Mouse (Mus musculus): ENCODE data around the gene Etfbkmt. TPM values are rescaled to one million over a fixed set of nuclear protein-coding genes. Genes with fewer than 3 reads are reported as not detected.

The Etfbkmt gene
- polyA plus RNA-seq, 1 experiment from 2014 or later = 13.6 TPM

DNA sequence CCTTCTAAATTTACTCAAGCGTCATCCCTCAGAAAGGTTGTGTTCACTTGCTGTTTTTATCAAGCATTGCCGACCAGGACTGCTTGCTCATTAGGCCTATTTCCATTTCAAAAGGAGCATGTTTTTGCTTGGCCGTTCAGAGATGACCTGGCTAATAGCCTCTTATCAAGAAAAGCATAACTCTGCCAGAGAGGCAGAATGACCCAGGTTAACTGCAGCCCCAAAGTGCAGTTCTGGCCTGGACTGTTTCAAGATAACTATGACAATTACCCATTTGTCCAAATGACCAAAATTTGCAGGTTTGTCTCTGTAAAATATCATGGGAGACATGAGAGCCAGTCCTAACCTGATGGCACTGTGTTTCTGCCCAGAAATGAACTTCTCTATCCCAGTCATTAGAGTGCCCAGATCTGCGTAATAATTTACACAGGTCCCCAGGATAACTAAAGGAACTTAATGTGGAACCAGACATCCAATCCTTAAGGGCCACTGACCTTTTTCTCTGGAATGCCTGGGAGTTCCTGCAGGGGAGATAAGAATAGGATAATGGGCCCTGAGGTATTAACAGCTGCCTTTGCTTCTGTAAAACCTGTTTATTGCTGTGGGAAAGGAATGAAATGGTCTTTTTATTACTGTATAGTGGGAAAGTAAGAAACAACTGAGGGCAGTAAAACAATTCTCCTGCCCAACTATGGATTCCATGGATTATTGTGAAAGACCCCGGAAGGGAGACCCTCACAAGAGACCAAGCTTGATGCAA is 5.1 kb upstream of the Etfbkmt start:
- Histone ChIP-seq H3K36me3 (no peaks in the 10 kb centered on the region), H3K27ac (replicated peaks) (peak overlapping the region; percentile 62), H3K9ac (no peak overlapping the region), H3K4me2 (peak overlapping the region; percentile 16; the same call in 1 of the 2 replicates), H3K4me1 (peaks cover 25% of the 10 kb centered on the region), H3K9me3 (no peaks in the 10 kb centered on the region), H3K27me3 (replicated peaks) (no peaks in the 10 kb centered on the region), H3K4me3 (no peak overlapping the region)
- 12% methylated on average over 5 of the region's 5 CpGs for WGBS
- no peak for ATAC-seq (ENCODE audit: extremely low read depth, insufficient number of reproducible peaks, low FRiP score, low TSS enrichment)

DNA sequence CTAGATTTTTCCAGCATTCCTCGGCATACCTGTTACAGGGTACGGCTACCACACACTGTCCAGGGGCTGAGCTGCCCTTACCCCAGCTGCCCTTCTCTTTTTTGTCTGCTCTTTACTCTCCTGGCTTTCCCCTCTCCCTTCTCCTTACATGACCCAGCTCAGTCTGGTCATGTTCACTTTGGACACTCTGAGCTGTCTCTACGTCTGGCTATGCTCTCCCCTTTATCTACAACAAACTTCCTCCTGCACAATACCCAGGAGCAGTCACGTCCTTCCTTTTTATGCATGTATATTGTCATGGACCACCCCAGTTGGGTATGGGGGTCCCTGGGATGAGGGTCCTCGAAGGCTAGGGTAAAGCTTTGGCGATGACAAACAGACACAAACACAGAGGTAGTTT is 4.0 kb upstream of the Etfbkmt start:
- Histone ChIP-seq H3K27me3 (replicated peaks) (no peaks in the 10 kb centered on the region), H3K4me2 (no peak overlapping the region), H3K4me3 (no peak overlapping the region), H3K9ac (no peak overlapping the region), H3K4me1 (peaks cover 25% of the 10 kb centered on the region), H3K9me3 (no peaks in the 10 kb centered on the region), H3K27ac (replicated peaks) (peak overlapping the region; percentile 62), H3K36me3 (no peaks in the 10 kb centered on the region)
- ATAC-seq (ENCODE audit: extremely low read depth, insufficient number of reproducible peaks, low FRiP score, low TSS enrichment) = no peak
- WGBS = 46% methylated on average over 6 of the region's 6 CpGs

DNA sequence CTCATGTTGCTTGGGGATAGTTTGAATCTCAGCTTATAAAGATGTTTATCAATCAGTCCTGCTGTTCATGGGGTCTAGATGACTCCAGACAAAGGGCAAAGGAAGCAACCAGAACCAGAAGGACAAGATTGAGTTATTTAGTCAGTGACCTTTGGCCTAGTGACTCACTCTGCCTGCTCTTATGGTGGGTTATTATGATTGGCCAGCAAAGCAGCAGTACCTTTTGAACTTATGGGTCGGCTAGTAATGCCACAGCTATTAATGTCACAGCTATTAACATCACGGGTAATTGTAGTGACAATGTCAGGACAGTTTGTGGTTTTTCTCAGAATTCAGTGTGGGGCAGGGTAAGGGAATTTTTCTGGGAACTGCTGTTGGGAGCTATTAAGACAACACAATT is 1.7 kb upstream of the Etfbkmt start:
- no peaks in the 10 kb centered on the region for H3K9me3 ChIP-seq
- no peak for ATAC-seq (ENCODE audit: extremely low read depth, insufficient number of reproducible peaks, low FRiP score, low TSS enrichment)
- H3K4me3 ChIP-seq = no peak overlapping the region
- 67% methylated on average over 2 of the region's 2 CpGs for WGBS
- H3K4me1 ChIP-seq = peaks cover 35% of the 10 kb centered on the region
- H3K27ac ChIP-seq (replicated peaks) = no peak overlapping the region
- no peak overlapping the region for H3K9ac ChIP-seq
- no peak overlapping the region for H3K4me2 ChIP-seq
- no peaks in the 10 kb centered on the region for H3K27me3 ChIP-seq (replicated peaks)
- peaks cover 4% of the 10 kb centered on the region for H3K36me3 ChIP-seq

DNA sequence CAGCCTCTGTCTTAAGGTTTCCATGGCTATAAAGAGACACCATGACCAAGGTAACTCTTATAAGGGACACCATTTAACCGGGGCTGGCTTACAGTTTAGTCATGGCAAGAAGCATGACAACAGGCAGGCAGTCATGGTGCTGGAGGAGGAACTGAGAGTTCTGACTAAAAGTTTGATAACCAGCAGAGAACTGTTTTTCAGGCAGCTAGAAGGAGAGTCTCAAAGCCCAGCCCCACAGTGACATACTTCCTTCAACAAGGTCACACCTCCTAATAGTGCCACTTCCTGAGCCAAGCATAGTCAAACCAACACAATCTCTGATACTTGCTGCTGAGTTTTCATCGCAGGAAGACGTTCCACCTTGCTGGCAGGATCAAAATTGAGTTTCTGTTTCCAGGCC is 638 bp upstream of the Etfbkmt start:
- Histone ChIP-seq H3K9ac (no peak overlapping the region), H3K27ac (replicated peaks) (no peak overlapping the region), H3K27me3 (replicated peaks) (no peaks in the 10 kb centered on the region), H3K9me3 (no peaks in the 10 kb centered on the region), H3K4me2 (no peak overlapping the region), H3K36me3 (peaks cover 11% of the 10 kb centered on the region), H3K4me3 (no peak overlapping the region), H3K4me1 (peaks cover 29% of the 10 kb centered on the region)
- WGBS = 80% methylated on average over 3 of the region's 3 CpGs
- ATAC-seq (ENCODE audit: extremely low read depth, insufficient number of reproducible peaks, low FRiP score, low TSS enrichment) = no peak

DNA sequence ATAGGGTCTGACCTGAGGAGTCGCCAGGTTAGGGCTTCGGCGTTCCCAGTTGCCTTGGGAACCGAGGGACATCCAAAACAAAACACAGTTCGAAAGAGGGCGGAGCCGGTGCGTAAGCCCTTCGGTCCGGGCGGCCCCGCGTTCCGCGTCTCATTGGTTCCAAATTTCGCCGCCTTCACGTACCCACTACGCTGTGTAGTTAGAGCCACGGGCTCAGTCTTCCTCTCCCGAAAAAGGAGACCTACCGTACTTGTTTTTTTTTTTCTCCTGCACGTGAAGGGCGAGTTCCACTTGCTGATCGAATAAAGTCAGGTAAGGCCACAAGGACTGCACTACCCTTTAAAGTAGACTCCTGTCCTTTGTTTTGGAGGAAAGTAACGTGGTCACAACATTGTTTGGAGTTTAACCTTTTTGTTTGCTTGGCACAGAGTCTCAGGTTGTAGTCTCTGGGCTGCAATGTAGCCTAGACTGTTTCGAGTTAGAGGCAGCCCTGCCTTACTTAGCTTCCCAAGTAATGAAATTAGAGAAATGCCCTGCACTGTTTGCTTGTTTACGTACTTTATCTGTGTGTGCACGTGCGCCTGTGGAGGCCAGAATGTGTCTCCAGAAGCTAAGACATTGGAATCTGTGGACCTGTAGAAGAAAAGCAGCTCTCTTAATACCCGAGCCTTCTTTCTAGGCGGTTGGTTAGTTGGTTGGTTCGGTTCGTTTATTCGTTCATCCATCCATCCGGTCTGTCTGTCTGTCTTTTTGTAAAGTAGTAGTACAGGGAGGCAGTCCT is 1.9 kb downstream of the Etfbkmt start:
- Histone ChIP-seq H3K27ac (replicated peaks) (peak overlapping the region; percentile 73), H3K9ac (peak overlapping the region; percentile 81), H3K4me1 (peaks cover 11% of the 10 kb centered on the region), H3K27me3 (replicated peaks) (no peaks in the 10 kb centered on the region), H3K36me3 (peaks cover 36% of the 10 kb centered on the region), H3K4me3 (peak overlapping the region; percentile 66), H3K4me2 (peak overlapping the region; percentile 73), H3K9me3 (0 out of 2 replicates have a peak, but pooled peaks cover 3% of the 10 kb centered on the region)
- 4% methylated on average over 36 of the region's 36 CpGs for WGBS
- peak; percentile 91 for ATAC-seq (ENCODE audit: extremely low read depth, insufficient number of reproducible peaks, low FRiP score, low TSS enrichment)

DNA sequence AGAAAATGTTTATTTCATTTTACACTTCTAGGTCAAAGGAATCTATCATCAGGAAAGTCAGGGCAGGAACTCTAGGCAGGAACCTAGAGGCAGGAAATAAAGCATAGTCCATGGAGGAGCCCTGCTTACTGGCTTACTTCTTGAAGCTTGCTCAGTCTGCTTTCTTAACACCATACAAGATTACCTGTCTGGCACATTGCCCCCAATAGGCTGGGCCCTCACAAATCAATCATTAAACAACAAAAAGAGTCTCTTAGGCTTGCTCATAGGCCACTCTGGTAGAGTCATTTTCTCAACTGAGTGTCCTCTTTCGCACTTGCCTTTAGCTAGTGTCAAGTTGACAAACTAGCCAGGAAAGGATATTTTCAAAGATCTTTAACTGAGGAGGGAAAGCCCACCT is 5.5 kb downstream of the Etfbkmt start:
- H3K9ac ChIP-seq = no peak overlapping the region
- H3K36me3 ChIP-seq = peaks cover 41% of the 10 kb centered on the region
- ATAC-seq (ENCODE audit: extremely low read depth, insufficient number of reproducible peaks, low FRiP score, low TSS enrichment) = no peak
- H3K4me2 ChIP-seq = no peak overlapping the region
- H3K9me3 ChIP-seq = 0 out of 2 replicates have a peak, but pooled peaks cover 3% of the 10 kb centered on the region
- H3K4me1 ChIP-seq = peaks cover 11% of the 10 kb centered on the region
- H3K4me3 ChIP-seq = no peak overlapping the region
- H3K27ac ChIP-seq (replicated peaks) = no peak overlapping the region
- WGBS = 92% methylated on average over 1 of the region's 1 CpGs
- H3K27me3 ChIP-seq (replicated peaks) = no peaks in the 10 kb centered on the region

DNA sequence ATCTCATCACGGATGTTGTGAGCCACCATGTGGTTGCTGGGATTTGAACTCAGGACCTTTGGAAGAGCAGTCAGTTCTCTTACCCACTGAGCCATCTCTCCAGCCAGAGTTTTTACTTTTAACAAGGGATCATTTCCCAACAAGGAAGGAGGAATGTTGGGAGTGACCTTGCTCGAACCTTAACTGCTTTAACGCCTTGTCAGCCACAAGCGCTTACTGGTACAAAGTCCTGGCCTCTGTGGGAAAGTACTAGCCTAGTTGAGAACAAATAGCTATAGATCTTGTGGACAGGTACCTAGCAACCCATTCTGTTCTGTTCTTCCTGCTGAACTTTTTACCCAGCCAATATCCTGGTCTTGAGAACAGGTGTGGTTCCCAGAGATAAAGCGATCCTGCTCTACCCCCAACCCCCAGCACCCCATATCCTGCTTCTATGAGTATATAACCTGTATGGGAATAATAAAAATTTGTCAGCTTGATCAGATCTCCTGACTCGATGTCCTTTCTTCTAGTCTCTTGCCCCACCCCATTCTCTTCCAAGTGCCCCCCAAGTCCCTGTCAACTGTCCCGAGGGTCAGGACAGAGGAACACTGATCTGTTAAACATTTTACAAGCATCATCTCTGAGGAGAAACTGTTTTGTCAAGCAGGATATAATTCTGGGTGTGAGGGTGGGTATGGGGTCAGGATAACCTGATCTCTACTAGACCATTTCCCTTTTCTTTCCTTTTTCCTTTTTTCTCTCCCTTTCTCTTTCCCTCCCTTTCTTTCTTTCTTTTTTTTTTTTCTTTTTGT is 9.0 kb downstream of the Etfbkmt start:
- H3K4me3 ChIP-seq = no peak overlapping the region
- no peak for ATAC-seq (ENCODE audit: extremely low read depth, insufficient number of reproducible peaks, low FRiP score, low TSS enrichment)
- H3K27ac ChIP-seq (replicated peaks) = no peak overlapping the region
- H3K4me1 ChIP-seq = peaks cover 6% of the 10 kb centered on the region
- peaks cover 50% of the 10 kb centered on the region for H3K36me3 ChIP-seq
- H3K27me3 ChIP-seq (replicated peaks) = no peaks in the 10 kb centered on the region
- 0 out of 2 replicates have a peak, but pooled peaks cover 3% of the 10 kb centered on the region for H3K9me3 ChIP-seq
- WGBS = 75% methylated on average over 7 of the region's 7 CpGs
- H3K9ac ChIP-seq = no peak overlapping the region
- H3K4me2 ChIP-seq = no peak overlapping the region

DNA sequence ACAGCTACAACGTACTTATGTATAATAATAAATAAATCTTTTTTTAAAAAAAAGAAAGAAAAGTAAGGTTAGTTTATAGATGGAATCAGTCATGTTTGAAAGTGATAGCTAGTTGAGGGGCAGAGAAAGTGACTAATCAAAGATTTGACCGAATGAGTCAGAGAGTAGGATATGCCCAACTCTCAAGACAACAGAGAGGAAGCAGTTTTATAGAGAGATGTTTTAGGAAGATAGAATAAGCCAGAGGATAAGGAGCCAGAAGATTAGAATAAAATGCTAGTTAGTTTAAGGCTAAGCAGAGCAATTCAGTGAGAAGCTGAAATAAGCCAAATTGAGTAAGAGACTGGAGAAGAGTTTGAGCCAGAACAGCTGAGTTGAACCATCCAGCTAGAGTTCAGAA is 12.5 kb downstream of the Etfbkmt start:
- ATAC-seq (ENCODE audit: extremely low read depth, insufficient number of reproducible peaks, low FRiP score, low TSS enrichment) = no peak
- H3K4me1 ChIP-seq = peaks cover 25% of the 10 kb centered on the region
- no peaks in the 10 kb centered on the region for H3K27me3 ChIP-seq (replicated peaks)
- WGBS = 86% methylated on average over 2 of the region's 2 CpGs
- peaks cover 36% of the 10 kb centered on the region for H3K36me3 ChIP-seq
- H3K9me3 ChIP-seq = no peaks in the 10 kb centered on the region
- H3K4me3 ChIP-seq = no peak overlapping the region
- no peak overlapping the region for H3K27ac ChIP-seq (replicated peaks)
- H3K9ac ChIP-seq = no peak overlapping the region
- no peak overlapping the region for H3K4me2 ChIP-seq

DNA sequence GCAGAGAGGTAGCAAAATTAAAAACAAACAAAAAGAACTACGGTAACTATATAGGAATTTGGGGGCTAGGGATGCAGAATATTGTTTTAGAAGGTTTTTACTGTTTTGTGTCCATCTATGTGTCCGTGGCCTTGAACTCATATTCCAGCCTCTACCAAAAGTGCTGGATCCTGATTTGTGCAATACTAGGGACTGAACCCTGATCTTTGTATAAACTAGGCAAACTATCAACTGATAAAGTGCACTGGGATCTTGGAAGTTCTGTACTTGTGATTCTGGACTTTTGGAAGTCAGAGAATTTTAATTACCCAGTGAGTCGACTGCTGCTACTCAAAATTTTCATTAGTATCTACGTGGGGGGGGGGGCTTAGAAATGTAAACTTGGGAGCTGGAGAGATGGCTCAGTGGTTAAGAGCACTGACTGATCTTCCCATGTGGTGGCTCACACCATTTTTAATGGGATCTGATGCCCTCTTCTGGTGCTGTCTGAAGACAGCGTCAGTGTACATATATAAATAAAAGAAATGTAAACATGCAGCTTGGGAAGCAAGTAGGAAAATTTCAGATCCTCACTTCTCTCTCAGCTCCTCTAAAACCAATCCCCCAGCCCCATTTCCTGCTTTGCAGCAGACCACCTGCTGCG is 13.9 kb downstream of the Etfbkmt start:
- no peak overlapping the region for H3K9ac ChIP-seq
- no peaks in the 10 kb centered on the region for H3K27me3 ChIP-seq (replicated peaks)
- WGBS = 34% methylated on average over 6 of the region's 6 CpGs
- no peak overlapping the region for H3K4me2 ChIP-seq
- H3K36me3 ChIP-seq = peaks cover 45% of the 10 kb centered on the region
- no peaks in the 10 kb centered on the region for H3K9me3 ChIP-seq
- ATAC-seq (ENCODE audit: extremely low read depth, insufficient number of reproducible peaks, low FRiP score, low TSS enrichment) = no peak
- H3K27ac ChIP-seq (replicated peaks) = no peak overlapping the region
- no peak overlapping the region for H3K4me3 ChIP-seq
- H3K4me1 ChIP-seq = peaks cover 25% of the 10 kb centered on the region

DNA sequence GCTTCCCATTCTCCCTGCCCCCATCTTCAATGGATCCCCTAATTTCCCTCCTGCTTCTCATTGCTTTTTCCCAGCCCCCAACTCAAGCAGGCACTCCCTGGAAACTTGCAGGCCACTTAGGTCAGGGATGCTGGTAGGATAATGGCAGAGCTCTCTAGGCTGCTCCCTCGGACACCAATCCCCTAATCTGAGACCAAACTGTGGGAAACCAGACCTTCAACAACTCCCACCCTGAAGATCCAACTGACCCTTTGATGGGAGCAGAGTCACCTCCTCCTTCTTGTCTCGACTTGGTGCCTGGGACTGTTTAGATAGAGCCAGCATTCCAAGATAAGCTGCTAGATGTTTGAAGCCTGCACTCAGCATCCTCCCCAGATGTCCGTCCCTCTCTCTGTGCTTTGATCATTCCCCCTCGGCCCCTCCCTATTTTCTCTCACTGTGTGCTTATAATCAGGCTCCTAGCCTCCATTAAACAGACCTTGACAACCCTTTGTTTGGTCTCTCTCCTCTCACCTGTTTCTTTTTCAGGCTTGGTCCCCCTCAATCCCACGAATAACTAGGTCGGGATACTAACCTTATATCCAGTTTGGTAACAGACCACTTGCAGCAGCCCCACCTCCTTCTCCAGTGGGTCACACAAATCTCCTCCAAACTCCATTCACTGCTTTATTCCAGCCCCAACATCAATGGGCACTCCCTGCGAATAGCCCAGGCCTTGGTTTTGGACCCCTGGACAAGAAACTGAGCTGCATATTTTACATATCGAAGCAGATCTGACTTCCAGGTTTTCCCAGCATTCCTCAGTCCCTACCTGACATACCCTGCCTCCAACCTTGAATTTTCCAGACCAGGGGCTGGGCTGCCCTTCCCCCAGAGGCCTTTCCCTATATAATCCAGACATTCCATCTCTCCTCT is 14.7 kb downstream of the Etfbkmt start:
- no peak overlapping the region for H3K4me3 ChIP-seq
- H3K27ac ChIP-seq (replicated peaks) = peak overlapping the region; percentile 42; the same call in 1 of the 2 replicates
- peaks cover 52% of the 10 kb centered on the region for H3K36me3 ChIP-seq
- H3K9ac ChIP-seq = no peak overlapping the region
- H3K27me3 ChIP-seq (replicated peaks) = no peaks in the 10 kb centered on the region
- no peak for ATAC-seq (ENCODE audit: extremely low read depth, insufficient number of reproducible peaks, low FRiP score, low TSS enrichment)
- H3K9me3 ChIP-seq = no peaks in the 10 kb centered on the region
- 13% methylated on average over 8 of the region's 8 CpGs for WGBS
- H3K4me1 ChIP-seq = peaks cover 25% of the 10 kb centered on the region
- no peak overlapping the region for H3K4me2 ChIP-seq

Data from heart, embryonic 13.5 days (tissue).